Mouse (Mus musculus) heart, postnatal 0 days (tissue): ENCODE results near the gene Cnn3. TPM values are rescaled to one million over a fixed set of nuclear protein-coding genes. Genes with fewer than 3 reads are reported as not detected.

Source experiments
- ATAC-seq: fragments of 200-750 bp; cut with Nextera tagmentation; 2 replicates; pipeline ENCODE4 v1.8.0; 2017; ENCODE audit warnings: low read depth, moderate number of reproducible peaks, moderate library complexity; ENCODE audit not compliant: insufficient read depth
- DNase-seq: peaks from one replicate; pipeline ENCODE4 v3.0.0-alpha.2; 2016; ENCODE audit warnings: low spot score
- H3K27ac ChIP-seq: fragments of 300-500 bp; sonication (generic); 2 replicates; pipeline ENCODE4 v1.5.1; 2014; ENCODE audit warnings: low read depth, mild to moderate bottlenecking
- H3K27me3 ChIP-seq: fragments of 300-500 bp; sonication (generic); 2 replicates; pipeline ENCODE4 v1.6.1; 2014; ENCODE audit warnings: low read length, mixed read lengths; ENCODE audit not compliant: control insufficient read depth, insufficient read depth
- H3K36me3 ChIP-seq: fragments of 300-500 bp; sonication (generic); replicated peaks from 2 replicates; pipeline ENCODE4 v1.6.1; 2014; ENCODE audit warnings: low read length, mixed read lengths; ENCODE audit not compliant: control insufficient read depth, insufficient read depth
- H3K4me1 ChIP-seq: fragments of 300-500 bp; sonication (generic); 2 replicates; pipeline ENCODE4 v1.6.1; 2014; ENCODE audit warnings: antibody characterized with exemption; ENCODE audit not compliant: control insufficient read depth, insufficient read depth
- H3K4me2 ChIP-seq: fragments of 300-500 bp; sonication (generic); 2 replicates; pipeline ENCODE4 v1.6.1; 2014; ENCODE audit warnings: low read depth, mild to moderate bottlenecking, low read length, moderate library complexity
- H3K4me3 ChIP-seq: fragments of 300-500 bp; sonication (generic); 2 replicates; pipeline ENCODE4 v1.5.1; 2014; ENCODE audit warnings: low read depth, low read length
- H3K9ac ChIP-seq: fragments of 300-500 bp; sonication (generic); replicated peaks from 2 replicates; pipeline ENCODE4 v1.6.1; 2014; ENCODE audit warnings: low read depth, low read length, mixed read lengths
- H3K9me3 ChIP-seq: fragments of 300-500 bp; sonication (generic); replicated peaks from 2 replicates; pipeline ENCODE4 v1.6.1; 2016; ENCODE audit warnings: low read length; ENCODE audit not compliant: control insufficient read depth
- CTCF ChIP-seq: IDR thresholded peaks from 2 replicates; pipeline ENCODE4 v1.5.1; 2016; ENCODE audit warnings: antibody characterized with exemption, control low read depth, low read depth
- EP300 ChIP-seq: IDR thresholded peaks from 2 replicates; pipeline ENCODE4 v1.6.1; 2016; ENCODE audit warnings: antibody characterized with exemption, low read depth
- WGBS: fragments of 180-500 bp; shearing (Covaris S2); extraction: QIAGEN DNeasy Blood & Tissue Kit; methylation state at CpG from one replicate; pipeline ENCODE4 v1.1.7; 2014; 5-methylcytosine and 5-hydroxymethylcytosine counted together
- polyA plus RNA-seq: library from polyadenylated mRNA; unstranded; fragments of >200 nt; fragmentation: Nextera tagmentation; extraction: Ambion mirVana; gene quantifications from 2 replicates; pipeline ENCODE4 v1.2.1, GENCODE M21; 2015
- total RNA-seq: library from RNA; depleted of rRNA; stranded (reverse); fragments of >200 nt; gene quantifications from 2 replicates; pipeline ENCODE4 v1.2.3, GENCODE M21; 2014; ENCODE audit warnings: low replicate concordance

Cnn3 gene
- total and polyA plus RNA-seq, 2 experiments from 2014 or later = 132 to 190 TPM

GRCm38 (mm10) chr3:121474738-121475137, 48.4 kb downstream of the Cnn3 start:
- no peaks in the 10 kb centered on the region for H3K27me3 ChIP-seq
- no peak overlapping the region for H3K4me2 ChIP-seq
- H3K9me3 ChIP-seq = no peaks in the 10 kb centered on the region
- H3K9ac ChIP-seq = no peak overlapping the region
- ATAC-seq (no peak), DNase-seq (no peak)
- no peak overlapping the region for H3K27ac ChIP-seq
- no peaks in the 10 kb centered on the region for H3K36me3 ChIP-seq
- H3K4me3 ChIP-seq = no peak overlapping the region
- 45% methylated on average over 3 of the region's 3 CpGs for WGBS
- H3K4me1 ChIP-seq = 0 out of 2 replicates have a peak, but pooled peaks cover 4% of the 10 kb centered on the region
- no peak for TF ChIP-seq CTCF
- no peak for TF ChIP-seq EP300

GRCm38 (mm10) chr3:121480030-121480960, 54.0 kb downstream of the Cnn3 start:
- no peaks in the 10 kb centered on the region for H3K9me3 ChIP-seq
- no peaks in the 10 kb centered on the region for H3K36me3 ChIP-seq
- DNase-seq (no peak), ATAC-seq (no peak)
- no peak overlapping the region for H3K9ac ChIP-seq
- H3K4me2 ChIP-seq = no peak overlapping the region
- no peak overlapping the region for H3K4me3 ChIP-seq
- 68% methylated on average over 26 of the region's 26 CpGs for WGBS
- no peaks in the 10 kb centered on the region for H3K27me3 ChIP-seq
- no peak for TF ChIP-seq CTCF
- no peak overlapping the region for H3K27ac ChIP-seq
- H3K4me1 ChIP-seq = no peaks in the 10 kb centered on the region

GRCm38 (mm10) chr3:121480961-121481436, 54.7 kb downstream of the Cnn3 start:
- Histone ChIP-seq H3K36me3 (no peaks in the 10 kb centered on the region), H3K4me3 (no peak overlapping the region), H3K27me3 (no peaks in the 10 kb centered on the region), H3K27ac (no peak overlapping the region), H3K9me3 (no peaks in the 10 kb centered on the region), H3K4me1 (no peaks in the 10 kb centered on the region), H3K4me2 (no peak overlapping the region), H3K9ac (no peak overlapping the region)
- 79% methylated on average over 8 of the region's 8 CpGs for WGBS
- DNase-seq (no peak), ATAC-seq (no peak)
- TF ChIP-seq CTCF (no peak), EP300 (no peak)

- H3K4me1 ChIP-seq = no peaks in the 10 kb centered on the region
- H3K4me3 ChIP-seq = no peak overlapping the region
- no peak for TF ChIP-seq CTCF
- no peak overlapping the region for H3K9ac ChIP-seq
- DNase-seq (no peak), ATAC-seq (no peak)
- no peaks in the 10 kb centered on the region for H3K9me3 ChIP-seq
- H3K36me3 ChIP-seq = no peaks in the 10 kb centered on the region
- H3K27me3 ChIP-seq = no peaks in the 10 kb centered on the region
- 24% methylated on average over 6 of the region's 6 CpGs for WGBS
- H3K27ac ChIP-seq = no peak overlapping the region
- H3K4me2 ChIP-seq = no peak overlapping the region
Observed at GRCm38 (mm10) chr3:121481564-121481963, 55.3 kb downstream of the Cnn3 start.

- WGBS = 61% methylated on average over 25 of the region's 25 CpGs
- Histone ChIP-seq H3K36me3 (no peaks in the 10 kb centered on the region), H3K27me3 (no peaks in the 10 kb centered on the region), H3K4me1 (no peaks in the 10 kb centered on the region), H3K27ac (no peak overlapping the region), H3K4me3 (no peak overlapping the region), H3K4me2 (no peak overlapping the region), H3K9me3 (no peaks in the 10 kb centered on the region), H3K9ac (no peak overlapping the region)
- DNase-seq (no peak), ATAC-seq (no peak)
- no peak for TF ChIP-seq CTCF
- TF ChIP-seq EP300 = no peak
Observed at GRCm38 (mm10) chr3:121483266-121484161, 57.2 kb downstream of the Cnn3 start.
